Mouse (Mus musculus): Measurements from ENCODE around the gene Ptprk. TPM values are rescaled to one million over a fixed set of nuclear protein-coding genes. Genes with fewer than 3 reads are reported as not detected.
A peak's percentile ranks its signal among the peaks of the same experiment; 100 is the strongest.

Gene Ptprk
- total RNA-seq, 2 experiments from 2014 or later: 4.0 to 4.5 TPM

DNA sequence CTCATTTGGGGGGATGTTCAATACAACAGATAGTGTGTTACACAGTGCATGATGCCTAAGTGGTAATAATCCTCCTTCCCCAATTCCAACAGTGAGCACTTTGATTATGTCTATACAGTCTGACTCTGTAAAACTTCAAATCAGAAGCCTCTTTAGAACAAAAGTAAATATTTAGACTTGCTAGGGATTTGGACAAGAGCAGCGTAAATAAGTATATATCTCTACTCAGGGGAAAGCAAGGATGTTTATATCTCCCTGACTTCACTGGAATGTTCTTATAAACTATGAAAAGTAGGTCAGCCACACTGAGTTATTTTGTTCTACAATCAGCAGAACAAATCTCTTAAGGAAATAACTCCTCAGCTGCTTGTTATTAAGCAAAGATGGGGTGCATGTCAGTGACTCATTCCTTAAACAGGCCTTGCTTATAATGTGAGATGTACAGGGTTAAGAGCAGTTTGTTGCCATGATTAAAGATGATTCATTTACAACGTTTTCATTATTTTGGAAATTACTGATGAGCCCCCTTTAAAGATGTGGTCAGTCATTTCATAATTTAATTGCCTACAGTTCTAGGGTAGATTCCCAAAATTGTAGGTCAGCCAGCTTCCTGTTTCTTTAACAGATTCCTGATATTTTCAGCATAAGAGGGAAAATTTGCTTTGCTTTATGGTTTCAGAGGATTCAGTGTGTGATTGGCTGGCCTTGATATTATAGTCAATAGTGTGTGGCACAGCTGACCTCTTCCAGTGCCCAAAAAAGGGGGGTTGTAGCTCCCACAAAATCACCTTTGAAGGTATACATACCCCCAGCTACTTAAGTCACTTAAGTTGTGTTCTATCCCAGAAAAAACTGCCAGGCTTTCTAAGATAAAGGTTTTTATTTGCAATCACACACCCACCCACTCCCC, 321.2 kb downstream of the Ptprk start:
- intact Hi-C loops (cut with DNase I): no loop called here

DNA sequence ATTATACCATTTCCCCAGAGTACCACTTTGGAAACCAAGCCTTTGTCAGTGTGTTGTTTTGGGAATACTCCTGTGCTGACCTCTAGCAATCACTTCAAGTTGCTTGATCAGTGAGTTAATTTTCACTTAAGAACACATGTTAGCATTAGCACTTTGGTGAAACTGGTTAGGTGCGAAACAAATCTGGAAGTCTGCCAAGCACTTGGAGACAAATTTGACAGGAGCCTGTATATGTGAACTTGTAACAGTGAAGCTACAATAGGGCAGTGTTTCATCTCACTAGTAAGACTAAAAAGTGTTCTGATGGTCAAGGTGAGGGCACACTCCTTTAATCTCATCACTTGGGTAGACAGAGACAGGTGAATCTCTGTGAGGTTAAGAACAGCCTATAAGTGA, 321.9 kb downstream of the Ptprk start:
- no peak for DNase-seq
- intact Hi-C loops (cut with DNase I): no loop called here

More for the DNA sequence above, 321.2 kb downstream of the Ptprk start:
- no peak for DNase-seq

DNA sequence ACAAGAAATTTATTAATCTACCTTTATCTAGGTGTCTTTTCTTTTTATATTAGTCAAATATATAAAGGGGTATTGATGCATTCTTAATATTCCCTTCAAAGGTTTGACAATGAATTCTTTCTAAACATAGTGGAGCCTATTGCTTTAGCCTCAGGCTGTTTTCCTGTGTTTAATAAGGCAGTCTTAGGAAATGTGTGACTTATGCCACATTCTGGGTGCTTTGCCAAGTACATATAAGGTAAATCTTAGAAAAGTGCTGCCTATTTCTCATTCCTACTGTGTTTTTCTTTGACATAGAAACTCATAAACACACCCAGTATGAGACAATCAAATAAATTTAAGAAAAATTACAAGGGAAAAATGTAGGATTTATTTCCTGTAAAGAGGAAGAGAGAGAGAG, 327.2 kb downstream of the Ptprk start:
- intact Hi-C loops (cut with DNase I): no loop called here
- no peak for DNase-seq

DNA sequence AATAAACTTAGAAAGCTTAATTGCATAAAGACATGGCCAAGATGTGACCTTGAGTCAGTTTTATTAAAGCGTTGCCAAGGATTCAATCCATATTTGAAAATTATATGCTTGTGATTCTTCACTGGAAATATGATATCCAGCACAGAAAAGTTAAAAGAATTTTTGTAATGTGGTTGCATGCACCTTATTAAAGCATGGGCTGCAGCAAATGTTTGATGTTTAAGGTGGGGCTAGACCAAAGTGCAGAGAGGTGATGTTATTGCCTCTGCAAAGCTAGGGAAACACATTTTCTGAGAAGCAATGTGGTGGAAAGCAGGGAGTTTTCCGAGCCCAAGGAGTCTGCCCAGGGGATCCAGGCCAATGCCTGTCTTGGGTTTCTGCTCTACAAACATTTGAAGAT, 334.4 kb downstream of the Ptprk start:
- no peak for DNase-seq
- intact Hi-C loops (cut with DNase I): no loop called here

DNA sequence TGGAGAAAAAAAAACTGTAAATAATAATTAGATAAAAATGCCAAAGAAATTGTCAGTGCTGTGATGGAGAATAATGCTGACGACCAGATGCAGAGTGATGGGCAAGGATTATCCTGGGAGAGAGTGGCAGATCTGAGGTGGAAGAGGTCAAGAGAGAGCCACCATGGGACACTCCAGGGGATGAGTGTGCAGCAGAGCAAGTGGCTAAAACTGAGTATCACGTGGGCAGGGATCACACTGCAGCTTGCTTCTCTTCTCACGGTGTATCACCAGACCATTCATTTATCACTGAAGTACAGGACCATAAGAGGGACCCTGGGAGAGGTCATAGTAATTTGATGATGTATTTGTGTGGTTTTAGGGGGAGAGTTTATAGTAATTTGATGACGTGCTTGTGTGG, 340.2 kb downstream of the Ptprk start:
- DNase-seq: no peak
- intact Hi-C loops (cut with DNase I): no loop called here

DNA sequence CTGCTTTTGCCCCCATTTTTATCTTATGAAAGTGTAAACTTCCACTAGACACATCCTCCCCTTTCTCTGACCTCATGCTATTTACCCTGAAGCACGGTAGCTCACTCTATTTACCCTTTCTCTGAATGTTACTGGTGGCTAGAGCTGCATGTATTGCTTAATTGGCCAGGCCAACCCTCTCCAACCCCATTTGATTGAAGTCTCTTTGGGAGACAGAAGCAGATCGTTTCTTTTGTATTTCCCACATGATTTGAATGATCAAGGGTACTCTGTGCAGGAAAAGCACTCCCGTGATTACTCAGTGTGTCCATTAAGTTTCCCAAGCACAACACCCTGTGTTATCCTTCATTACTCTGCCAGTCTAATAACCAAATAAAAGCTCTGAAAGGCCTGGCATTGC, 348.0 kb downstream of the Ptprk start:
- intact Hi-C loops (cut with DNase I): no loop called here
- DNase-seq: no peak

DNA sequence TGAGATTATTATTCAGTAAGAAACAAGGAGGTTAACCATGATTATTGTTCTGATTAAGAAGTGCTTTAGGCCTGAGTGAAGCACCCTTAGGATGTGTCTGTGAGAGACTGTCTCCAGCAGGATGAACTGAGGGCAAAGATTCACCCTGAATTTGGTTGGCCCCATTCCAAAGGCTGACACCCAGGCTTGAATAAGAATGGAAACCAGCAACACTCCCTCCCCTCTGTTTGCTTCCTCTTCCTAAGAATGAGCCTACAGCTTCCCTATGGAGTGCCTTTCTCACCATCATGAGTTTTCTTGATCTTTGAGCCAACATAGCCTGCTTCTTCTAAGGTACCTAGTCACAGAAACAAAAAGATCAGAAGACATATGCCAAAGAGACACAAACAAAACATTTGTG, 350.8 kb downstream of the Ptprk start:
- intact Hi-C loops (cut with DNase I): no loop called here
- no peak for DNase-seq

DNA sequence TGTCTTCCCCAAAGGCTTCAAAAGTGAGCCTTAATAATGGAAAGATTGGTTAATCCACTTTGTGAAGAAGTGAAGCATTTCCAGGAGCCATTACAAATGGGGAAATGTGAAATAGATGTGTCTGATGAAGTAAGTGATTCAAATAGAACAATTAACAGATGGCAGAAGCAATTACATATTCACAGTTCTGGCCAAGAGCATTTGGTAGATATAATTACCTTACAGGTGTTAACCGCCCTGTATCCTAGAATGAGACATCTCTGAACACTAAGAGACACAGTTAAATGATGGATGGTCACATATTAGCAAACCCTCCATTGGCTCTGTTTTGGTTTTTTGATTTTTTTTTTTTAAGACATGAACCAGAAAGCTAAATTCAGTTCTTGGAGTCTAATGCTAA, 361.5 kb downstream of the Ptprk start:
- intact Hi-C loops (cut with DNase I): no loop called here

DNA sequence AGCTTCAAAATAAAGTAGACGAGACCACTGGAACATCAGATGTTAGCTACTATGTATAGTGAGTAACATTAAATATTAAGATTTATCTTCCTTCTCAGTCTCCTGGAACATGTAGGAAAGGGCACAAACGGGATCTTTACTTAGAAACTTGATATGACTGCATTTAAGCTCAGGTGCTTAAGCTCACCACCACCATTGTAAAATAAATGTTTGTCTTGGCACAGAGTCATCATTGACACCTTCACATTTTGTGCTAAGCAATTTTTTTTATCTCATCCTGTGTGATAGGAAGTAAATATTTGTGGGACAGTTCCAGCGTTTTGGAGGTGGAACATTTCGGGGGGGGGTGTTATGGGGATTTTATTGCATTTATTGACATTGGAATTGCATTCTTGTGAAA, 375.2 kb downstream of the Ptprk start:
- intact Hi-C loops (cut with DNase I): no loop called here
- DNase-seq: no peak

More for the DNA sequence above, 361.5 kb downstream of the Ptprk start:
- DNase-seq: no peak

DNA sequence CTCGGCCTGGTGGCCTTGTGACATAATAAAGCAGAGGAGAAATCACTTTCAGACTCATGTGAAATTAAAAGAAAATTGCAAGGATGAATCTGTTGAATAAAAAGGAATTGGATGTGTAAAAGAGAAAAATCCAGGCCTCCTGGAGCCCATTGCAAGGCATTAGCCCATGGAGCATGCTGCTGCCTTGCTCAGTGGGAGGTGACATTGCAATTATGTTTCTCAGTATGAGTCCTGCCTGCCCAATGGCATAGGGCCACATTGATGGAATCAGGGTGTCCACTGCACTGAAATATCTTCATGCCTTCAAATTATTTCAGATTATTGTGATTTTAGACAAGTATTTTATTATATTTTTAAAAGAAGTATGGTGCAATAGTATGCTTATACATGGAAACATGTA, 376.0 kb downstream of the Ptprk start:
- DNase-seq: no peak
- intact Hi-C loops (cut with DNase I): no loop called here

DNA sequence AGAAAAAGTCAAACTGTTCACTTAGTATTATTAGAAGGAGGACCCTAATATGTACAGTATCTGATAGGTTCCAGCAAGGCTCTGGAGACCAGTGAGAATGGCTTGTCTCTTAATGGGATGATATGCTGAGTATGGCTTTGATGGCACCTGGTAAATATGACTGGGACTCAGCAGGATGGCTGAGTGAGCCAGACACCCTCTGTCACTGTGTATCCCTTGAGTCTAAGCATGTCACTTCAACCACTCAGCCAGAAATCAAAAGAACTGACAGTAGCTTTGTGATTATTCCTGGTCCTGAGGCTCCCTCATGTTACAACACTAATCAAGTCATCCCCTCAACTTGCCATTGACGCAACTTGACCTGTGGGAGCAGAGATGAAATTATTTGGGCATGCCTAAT, 383.4 kb downstream of the Ptprk start:
- DNase-seq: no peak
- intact Hi-C loops (cut with DNase I): no loop called here

DNA sequence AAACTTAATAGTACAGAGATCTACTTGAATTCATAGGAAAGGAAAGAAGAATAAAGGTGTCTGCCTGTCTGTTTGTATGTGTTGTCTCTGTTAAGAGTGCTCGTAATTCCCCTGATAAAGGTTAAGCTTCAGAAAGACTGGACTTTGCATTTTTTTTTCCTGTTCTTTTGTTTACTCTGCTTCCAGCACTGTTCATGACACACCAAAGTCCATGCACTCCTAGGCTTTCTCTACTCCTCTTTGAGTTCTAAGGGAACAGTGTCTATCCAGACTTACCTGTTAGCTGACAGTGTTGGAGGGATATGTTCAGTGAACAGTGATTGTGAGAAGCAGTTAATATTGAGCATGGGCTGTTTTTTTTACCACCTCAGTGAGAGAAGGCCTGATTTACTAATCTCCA, 385.3 kb downstream of the Ptprk start:
- intact Hi-C loops (cut with DNase I): no loop called here

DNA sequence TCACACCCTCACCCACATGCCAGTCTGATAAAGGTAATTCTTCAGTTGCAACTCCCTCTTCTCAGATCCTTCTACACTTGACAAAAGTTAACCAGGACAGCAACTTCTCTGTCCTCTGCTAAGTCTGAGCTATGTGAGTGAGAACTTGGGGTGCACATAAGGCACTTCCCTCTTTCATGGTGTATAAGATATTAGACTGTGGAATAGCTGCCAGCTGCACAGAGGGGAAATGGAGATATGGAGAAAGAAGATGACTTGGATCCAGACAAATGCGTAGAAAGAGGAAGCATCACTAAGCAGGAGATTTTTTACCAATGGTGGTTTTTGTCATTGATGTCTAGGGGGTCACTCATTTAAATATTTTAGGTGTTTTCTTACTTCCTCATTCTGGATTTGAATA, 389.1 kb downstream of the Ptprk start:
- no peak for DNase-seq
- intact Hi-C loops (cut with DNase I): no loop called here

More for the DNA sequence above, 385.3 kb downstream of the Ptprk start:
- DNase-seq: no peak

DNA sequence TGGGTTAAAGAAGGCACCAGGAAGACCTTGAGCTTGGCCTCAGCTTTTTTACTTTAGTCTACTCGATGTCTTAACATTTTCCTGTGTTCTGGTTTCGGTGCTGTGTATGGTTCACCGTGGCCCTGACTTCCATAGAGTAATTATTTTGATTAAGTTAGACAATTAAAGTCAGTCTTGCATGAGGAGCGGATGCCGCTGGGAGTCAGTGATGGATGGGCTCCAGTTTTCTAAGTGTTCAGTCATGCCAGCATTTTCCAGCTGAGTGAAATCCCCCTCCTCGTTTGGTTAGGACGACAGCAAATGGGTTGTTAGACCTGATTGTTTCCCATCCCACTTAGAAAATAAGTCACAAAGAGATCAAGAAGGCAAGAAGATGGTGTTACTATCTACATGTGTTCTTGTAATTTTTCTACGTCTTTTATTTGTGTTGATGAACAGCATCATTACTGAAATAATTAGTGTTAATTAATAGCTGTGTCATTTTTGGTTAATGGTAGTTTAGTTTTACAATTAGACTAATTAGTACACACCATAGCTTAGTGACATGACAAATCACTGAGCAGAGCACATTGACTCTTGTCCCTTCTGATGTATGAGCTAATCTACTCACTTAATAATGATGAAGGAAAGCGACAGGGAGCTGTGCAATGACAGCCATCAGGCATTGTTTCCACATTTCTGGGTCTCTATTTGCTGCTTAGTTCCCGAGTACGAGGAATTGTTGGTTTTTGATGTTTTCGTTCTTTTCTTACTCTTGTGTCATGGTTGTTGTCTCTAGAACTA, 390.3 kb downstream of the Ptprk start:
- intact Hi-C loops (cut with DNase I): no loop called here
- DNase-seq: no peak

DNA sequence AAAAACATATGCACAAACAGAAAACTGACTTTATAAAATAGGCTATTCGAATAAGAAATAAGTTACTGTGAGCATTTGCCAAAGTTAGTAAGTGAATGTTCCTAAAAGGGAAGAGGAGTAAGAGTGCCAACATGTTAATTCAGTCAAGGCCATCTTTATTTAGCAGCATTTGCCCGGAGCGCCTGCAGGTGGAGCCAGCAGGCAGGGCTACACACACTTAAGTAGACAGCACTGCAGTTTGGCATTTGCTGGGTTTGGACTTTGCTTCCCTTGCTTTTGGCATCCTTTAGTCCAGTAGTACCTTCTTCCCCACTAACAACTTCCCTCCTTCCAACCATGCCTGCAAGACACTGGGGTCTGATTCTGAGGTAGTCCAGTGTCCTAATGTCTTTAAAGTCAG, 411.0 kb downstream of the Ptprk start:
- intact Hi-C loops (cut with DNase I): loop anchor here (5.0 to 10.0 kb wide), 2 partner anchors 249 to 357 kb away; no protein-coding TSS in a partner anchor
- peak in 1 of 2 experiments; percentile 21 for DNase-seq

DNA sequence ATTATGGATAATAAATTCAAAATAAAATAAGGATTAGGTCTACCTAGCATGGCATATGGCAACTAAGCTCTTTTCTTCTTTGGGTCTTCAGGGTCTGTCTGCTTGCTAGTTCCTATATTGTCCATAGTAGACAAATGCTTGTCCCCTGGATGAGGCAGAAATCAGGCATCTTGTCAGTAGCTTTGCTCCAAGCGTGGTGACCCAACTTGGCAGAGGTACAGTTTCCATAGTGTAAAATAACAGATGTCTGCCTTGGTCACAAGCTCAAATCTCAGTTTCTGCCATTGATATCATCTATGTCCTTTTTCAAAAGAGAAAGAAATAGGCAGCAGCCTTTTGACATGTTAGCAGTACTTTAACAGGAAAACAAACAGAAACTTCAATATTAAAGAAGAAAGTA, 416.4 kb downstream of the Ptprk start:
- intact Hi-C loops (cut with DNase I): no loop called here
- no peak for DNase-seq

DNA sequence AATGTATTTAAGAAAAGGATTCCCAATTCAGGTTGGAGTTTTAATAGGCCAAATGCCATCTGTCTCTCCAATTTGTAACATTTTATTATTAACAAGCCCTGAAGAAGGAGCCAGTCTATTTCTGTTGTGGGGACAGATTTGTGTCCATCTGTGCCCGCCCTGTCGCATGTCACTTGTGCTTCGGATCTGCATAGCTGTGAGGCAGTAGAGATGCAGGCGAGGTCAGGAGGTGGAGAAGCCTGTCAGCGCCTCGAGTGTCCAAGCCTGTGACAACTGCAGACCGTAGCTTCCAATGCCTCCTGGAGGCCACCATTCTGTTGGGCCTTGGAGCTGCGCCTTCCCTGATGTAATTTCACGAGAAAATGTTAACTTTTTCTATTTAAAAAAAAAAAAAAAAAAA, 417.6 kb downstream of the Ptprk start:
- intact Hi-C loops (cut with DNase I): no loop called here
- no peak for DNase-seq

DNA sequence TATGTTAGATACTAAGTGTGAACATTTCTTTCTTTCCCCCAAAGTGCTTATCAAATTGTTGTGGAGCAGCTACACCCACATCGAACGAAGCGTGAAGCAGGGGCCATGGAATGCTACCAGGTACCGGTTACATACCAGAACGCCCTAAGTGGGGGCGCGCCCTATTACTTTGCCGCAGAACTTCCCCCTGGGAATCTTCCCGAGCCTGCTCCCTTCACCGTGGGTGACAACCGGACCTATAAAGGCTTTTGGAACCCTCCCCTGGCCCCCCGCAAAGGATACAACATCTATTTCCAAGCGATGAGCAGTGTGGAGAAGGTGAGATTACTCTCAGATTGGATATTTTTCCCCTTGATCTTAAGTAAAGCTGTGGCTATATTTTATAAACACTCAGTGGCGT, 418.2 kb downstream of the Ptprk start:
- no peak for DNase-seq
- intact Hi-C loops (cut with DNase I): no loop called here

DNA sequence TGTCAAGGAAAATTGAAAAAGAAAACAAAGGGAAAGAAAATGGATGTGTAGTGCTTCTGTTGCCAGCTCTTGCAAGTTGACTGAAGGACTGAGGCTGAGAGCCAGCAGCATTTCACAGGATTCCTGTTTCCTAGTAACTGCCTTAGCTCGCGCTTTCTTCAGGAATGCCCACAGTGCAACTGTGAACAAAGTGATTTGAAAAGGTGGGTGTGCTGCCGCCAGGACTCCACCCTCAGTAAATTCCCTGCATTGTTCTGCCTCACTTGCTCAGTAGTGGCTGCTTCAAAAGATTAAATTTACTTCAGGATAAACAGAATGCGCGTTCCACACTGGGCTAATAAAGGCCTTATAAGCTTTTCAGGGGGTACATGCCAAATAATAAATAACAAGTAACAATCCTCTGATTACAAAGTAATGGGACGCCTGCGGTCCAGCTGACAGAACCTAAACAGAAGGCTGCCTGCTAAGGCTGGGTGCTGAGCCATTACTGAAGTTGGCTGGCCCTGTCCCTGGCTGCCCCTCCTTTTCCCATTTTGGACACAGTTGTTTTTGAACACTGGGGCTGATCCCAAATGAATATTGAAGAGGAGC, 418.7 kb downstream of the Ptprk start:
- no peak for DNase-seq
- intact Hi-C loops (cut with DNase I): no loop called here

DNA sequence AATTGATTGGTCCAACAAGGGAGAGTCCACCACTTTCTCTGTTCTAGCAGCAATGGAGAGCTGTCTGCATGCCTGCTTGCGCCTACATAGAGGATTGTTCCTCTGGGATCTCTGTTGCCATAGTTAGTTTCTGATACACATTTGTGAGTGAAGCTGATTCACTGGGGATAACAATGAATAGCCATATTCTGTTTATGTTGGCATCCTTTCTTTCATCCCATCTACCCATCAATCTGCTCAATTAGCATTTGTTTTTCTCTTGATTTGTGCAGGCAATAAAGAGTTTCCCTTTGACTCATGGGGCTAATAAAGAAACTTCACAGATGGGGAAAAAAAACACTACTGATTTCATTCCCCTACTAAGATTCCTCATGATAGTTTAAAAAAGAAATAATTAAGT, 423.2 kb downstream of the Ptprk start:
- intact Hi-C loops (cut with DNase I): no loop called here
- no peak for DNase-seq

DNA sequence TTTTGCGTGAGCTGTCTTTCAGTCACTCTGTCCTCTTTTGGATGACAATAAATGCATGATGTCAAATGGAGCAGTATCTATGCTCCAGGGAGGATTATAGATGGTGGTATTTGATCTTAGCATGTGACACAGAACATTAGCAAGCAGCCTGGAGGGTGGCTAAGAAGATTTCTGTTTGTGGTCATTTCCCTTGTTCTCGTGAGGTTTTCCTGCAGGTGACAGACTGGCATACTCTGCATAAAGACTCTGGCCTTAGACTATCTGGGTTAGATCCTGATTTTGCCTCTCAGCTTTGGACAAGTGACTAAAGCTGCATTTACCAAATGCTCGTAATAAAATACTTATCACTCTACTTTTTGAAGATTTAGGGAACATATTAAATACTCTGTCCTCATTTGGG, 423.9 kb downstream of the Ptprk start:
- intact Hi-C loops (cut with DNase I): no loop called here

More for the DNA sequence above, 423.9 kb downstream of the Ptprk start:
- no peak for DNase-seq

All from gastrocnemius, postnatal 36 days (tissue).